Mouse (Mus musculus) forebrain, embryonic 15.5 days (tissue): ENCODE results near the gene Mcu. TPM values are rescaled to one million over a fixed set of nuclear protein-coding genes. Genes with fewer than 3 reads are reported as not detected.
A peak's percentile ranks its signal among the peaks of the same experiment; 100 is the strongest.

Experiments used
- ATAC-seq: fragments of 200-750 bp; cut with Nextera tagmentation; replicated peaks from 2 replicates; pipeline ENCODE4 v1.8.0; 2017; ENCODE audit warnings: mild to moderate bottlenecking, moderate TSS enrichment, moderate library complexity
- H3K27ac ChIP-seq: fragments of 300-500 bp; sonication (generic); replicated peaks from 2 replicates; pipeline ENCODE4 v1.5.1; 2015; ENCODE audit warnings: mild to moderate bottlenecking, inconsistent platforms
- H3K27me3 ChIP-seq: fragments of 300-500 bp; sonication (generic); 2 replicates; pipeline ENCODE4 v1.6.1; 2015; ENCODE audit warnings: inconsistent platforms
- H3K36me3 ChIP-seq: fragments of 300-500 bp; sonication (generic); 2 replicates; pipeline ENCODE4 v1.6.1; 2015; ENCODE audit warnings: mild to moderate bottlenecking, inconsistent platforms
- H3K4me1 ChIP-seq: fragments of 300-500 bp; sonication (generic); 2 replicates; pipeline ENCODE4 v1.6.1; 2015; ENCODE audit warnings: inconsistent platforms
- H3K4me2 ChIP-seq: fragments of 300-500 bp; sonication (generic); replicated peaks from 2 replicates; pipeline ENCODE4 v1.6.1; 2015; ENCODE audit warnings: mild to moderate bottlenecking, inconsistent platforms
- H3K4me3 ChIP-seq: fragments of 300-500 bp; sonication (generic); 2 replicates; pipeline ENCODE4 v1.5.1; 2015; ENCODE audit warnings: mild to moderate bottlenecking, inconsistent platforms
- H3K9ac ChIP-seq: fragments of 300-500 bp; sonication (generic); replicated peaks from 2 replicates; pipeline ENCODE4 v1.6.1; 2015; ENCODE audit warnings: mild to moderate bottlenecking, inconsistent platforms
- H3K9me3 ChIP-seq: fragments of 300-500 bp; sonication (generic); 2 replicates; pipeline ENCODE4 v1.6.1; 2016; ENCODE audit warnings: inconsistent platforms
- WGBS: fragments of 180-500 bp; shearing (Covaris S2); methylation state at CpG from one replicate; pipeline ENCODE4 v1.1.7; 2015; ENCODE audit warnings: mixed read lengths; 5-methylcytosine and 5-hydroxymethylcytosine counted together
- polyA plus RNA-seq: library from polyadenylated mRNA; unstranded; fragments of >200 nt; fragmentation: Nextera tagmentation; extraction: Ambion mirVana; gene quantifications from 2 replicates; pipeline ENCODE4 v1.2.1, GENCODE M21; 2015

Mcu gene
- polyA plus RNA-seq, 1 experiment from 2014 or later = 22.8 TPM

- ATAC-seq = no peak
- no peaks in the 10 kb centered on the region for H3K9me3 ChIP-seq
- H3K4me1 ChIP-seq = peaks cover 6% of the 10 kb centered on the region
- H3K4me3 ChIP-seq = no peak overlapping the region
- no peaks in the 10 kb centered on the region for H3K36me3 ChIP-seq
- H3K4me2 ChIP-seq = no peak overlapping the region
- no peak overlapping the region for H3K27ac ChIP-seq
- no peaks in the 10 kb centered on the region for H3K27me3 ChIP-seq
- H3K9ac ChIP-seq = no peak overlapping the region
- 91% methylated on average over 9 of the region's 9 CpGs for WGBS
Observed at GRCm38 (mm10) chr10:59501761-59502160, 114.7 kb downstream of the Mcu start.

DNA sequence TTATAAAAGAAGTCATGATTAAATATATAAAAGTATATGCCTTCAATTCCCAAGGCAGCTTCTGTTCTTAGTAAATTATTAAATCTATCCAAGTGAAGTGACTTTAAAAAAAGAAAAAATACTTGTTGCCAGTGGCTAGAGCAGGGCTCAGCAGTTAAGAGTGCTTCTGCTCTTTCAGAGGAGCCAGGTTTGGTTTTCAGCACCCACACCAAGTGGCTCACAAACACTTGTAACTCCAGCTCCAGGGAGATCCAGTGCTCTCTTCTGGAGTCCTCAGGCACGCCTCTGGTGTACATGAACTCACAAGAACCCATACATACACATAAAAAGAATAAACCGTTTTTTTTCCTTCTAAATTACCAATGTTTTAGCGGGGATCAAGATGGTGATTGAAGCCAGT, 116.3 kb downstream of the Mcu start:
- Histone ChIP-seq H3K4me3 (no peak overlapping the region), H3K4me2 (no peak overlapping the region), H3K27me3 (no peaks in the 10 kb centered on the region), H3K9ac (no peak overlapping the region), H3K27ac (no peak overlapping the region), H3K36me3 (no peaks in the 10 kb centered on the region), H3K9me3 (no peaks in the 10 kb centered on the region), H3K4me1 (peaks cover 6% of the 10 kb centered on the region)
- WGBS = 89% methylated on average over 3 of the region's 3 CpGs
- ATAC-seq = no peak

DNA sequence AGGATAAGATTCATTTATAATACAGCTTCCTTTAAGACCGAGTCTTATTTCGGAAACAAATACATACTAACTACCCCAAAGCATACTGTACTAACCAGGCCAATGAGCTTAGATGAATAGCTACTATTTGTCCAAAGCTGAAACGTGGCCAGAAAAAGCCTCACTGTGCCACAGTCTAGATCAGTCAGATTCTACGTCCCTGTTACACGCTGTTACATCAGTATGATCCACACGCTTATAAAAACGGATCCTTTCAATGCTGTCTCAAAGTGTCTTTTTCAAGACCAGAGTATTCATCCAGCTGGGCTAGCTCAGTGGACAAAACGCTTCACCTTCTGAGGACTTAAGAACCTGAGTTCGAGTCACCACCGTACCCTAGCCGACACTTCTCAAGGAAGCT, 119.5 kb downstream of the Mcu start:
- no peaks in the 10 kb centered on the region for H3K27me3 ChIP-seq
- H3K4me1 ChIP-seq = no peaks in the 10 kb centered on the region
- H3K27ac ChIP-seq = no peak overlapping the region
- H3K9ac ChIP-seq = no peak overlapping the region
- no peaks in the 10 kb centered on the region for H3K36me3 ChIP-seq
- 92% methylated on average over 11 of the region's 11 CpGs for WGBS
- no peak for ATAC-seq
- H3K4me2 ChIP-seq = no peak overlapping the region
- H3K4me3 ChIP-seq = no peak overlapping the region
- no peaks in the 10 kb centered on the region for H3K9me3 ChIP-seq

GRCm38 (mm10) chr10:59494917-59495316, 121.6 kb downstream of the Mcu start:
- H3K4me1 ChIP-seq = no peaks in the 10 kb centered on the region
- H3K4me3 ChIP-seq = no peak overlapping the region
- no peak overlapping the region for H3K4me2 ChIP-seq
- no peaks in the 10 kb centered on the region for H3K27me3 ChIP-seq
- H3K36me3 ChIP-seq = no peaks in the 10 kb centered on the region
- no peak for ATAC-seq
- 90% methylated on average over 8 of the region's 8 CpGs for WGBS
- H3K27ac ChIP-seq = no peak overlapping the region
- no peaks in the 10 kb centered on the region; the same call in 1 of the 2 replicates for H3K9me3 ChIP-seq
- no peak overlapping the region for H3K9ac ChIP-seq

DNA sequence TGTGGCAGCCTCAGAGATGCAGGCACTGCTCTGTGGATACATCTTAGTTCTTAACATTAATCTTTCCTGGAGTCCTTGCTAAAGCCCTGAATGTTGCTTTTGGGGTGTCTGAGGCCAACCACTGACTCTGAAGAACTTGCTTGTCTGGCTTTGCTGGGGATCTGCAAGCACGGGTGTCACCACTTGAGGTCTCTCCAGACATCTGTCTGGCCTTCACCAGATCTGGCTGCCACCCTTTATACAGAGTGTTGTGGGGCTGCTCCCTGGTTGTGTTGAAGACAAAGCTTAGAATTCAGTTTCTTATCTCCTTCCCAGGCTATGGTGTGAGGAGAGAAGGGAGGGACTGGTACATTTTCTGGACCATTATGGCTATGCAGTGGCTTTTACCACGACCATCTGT, 122.4 kb downstream of the Mcu start:
- no peaks in the 10 kb centered on the region; the same call in 1 of the 2 replicates for H3K9me3 ChIP-seq
- no peak overlapping the region for H3K4me2 ChIP-seq
- WGBS = 73% methylated on average over 2 of the region's 2 CpGs
- no peaks in the 10 kb centered on the region for H3K36me3 ChIP-seq
- H3K9ac ChIP-seq = no peak overlapping the region
- H3K4me3 ChIP-seq = no peak overlapping the region
- no peak for ATAC-seq
- no peak overlapping the region for H3K27ac ChIP-seq
- no peaks in the 10 kb centered on the region for H3K4me1 ChIP-seq
- H3K27me3 ChIP-seq = no peaks in the 10 kb centered on the region

DNA sequence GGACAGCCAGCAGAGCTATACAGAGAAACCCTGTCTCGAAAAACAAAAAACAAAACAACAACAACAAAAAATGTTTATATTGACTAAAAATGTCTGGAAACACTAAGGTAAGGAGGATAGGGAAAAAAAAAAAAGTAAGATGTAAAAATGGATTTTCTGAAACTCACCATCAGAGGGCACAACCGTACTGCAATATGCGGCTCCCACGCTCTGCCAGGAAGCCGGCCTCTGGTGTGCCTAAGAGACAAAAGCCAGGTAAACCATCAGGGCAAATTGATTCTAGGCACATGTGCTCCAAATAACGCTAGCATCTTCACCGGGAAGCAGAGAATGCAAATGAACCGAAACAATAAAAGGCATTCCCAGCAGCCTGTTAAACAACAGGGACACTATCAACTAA, 125.6 kb downstream of the Mcu start:
- H3K27ac ChIP-seq = no peak overlapping the region
- no peaks in the 10 kb centered on the region for H3K4me1 ChIP-seq
- WGBS = 82% methylated on average over 8 of the region's 8 CpGs
- ATAC-seq = no peak
- H3K9ac ChIP-seq = no peak overlapping the region
- H3K9me3 ChIP-seq = no peaks in the 10 kb centered on the region; the same call in 1 of the 2 replicates
- H3K27me3 ChIP-seq = no peaks in the 10 kb centered on the region
- no peaks in the 10 kb centered on the region for H3K36me3 ChIP-seq
- H3K4me3 ChIP-seq = no peak overlapping the region
- no peak overlapping the region for H3K4me2 ChIP-seq

DNA sequence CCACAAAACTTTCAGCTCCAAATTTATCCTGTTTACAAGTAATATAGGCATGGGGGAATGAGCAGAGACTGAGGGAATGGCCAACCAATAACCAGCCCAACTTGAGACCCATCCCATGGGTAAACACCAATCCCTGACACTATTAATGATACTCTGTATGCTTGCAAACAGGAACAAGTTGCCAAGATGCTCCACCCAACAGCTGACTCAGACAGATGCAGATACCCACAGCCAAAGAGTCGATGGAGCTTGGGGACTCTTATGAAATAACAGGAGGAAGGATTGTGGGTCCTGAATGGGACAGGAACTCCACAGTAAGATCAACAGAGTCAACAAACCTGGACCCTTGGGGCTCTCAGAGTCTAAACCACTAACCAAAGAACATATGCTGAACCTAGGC, 127.1 kb downstream of the Mcu start:
- no peak overlapping the region for H3K27ac ChIP-seq
- H3K4me3 ChIP-seq = no peak overlapping the region
- WGBS = 90% methylated on average over 1 of the region's 1 CpGs
- no peak overlapping the region for H3K9ac ChIP-seq
- no peaks in the 10 kb centered on the region; the same call in 1 of the 2 replicates for H3K9me3 ChIP-seq
- H3K4me2 ChIP-seq = no peak overlapping the region
- no peaks in the 10 kb centered on the region for H3K4me1 ChIP-seq
- H3K36me3 ChIP-seq = no peaks in the 10 kb centered on the region
- no peaks in the 10 kb centered on the region for H3K27me3 ChIP-seq
- ATAC-seq = no peak

DNA sequence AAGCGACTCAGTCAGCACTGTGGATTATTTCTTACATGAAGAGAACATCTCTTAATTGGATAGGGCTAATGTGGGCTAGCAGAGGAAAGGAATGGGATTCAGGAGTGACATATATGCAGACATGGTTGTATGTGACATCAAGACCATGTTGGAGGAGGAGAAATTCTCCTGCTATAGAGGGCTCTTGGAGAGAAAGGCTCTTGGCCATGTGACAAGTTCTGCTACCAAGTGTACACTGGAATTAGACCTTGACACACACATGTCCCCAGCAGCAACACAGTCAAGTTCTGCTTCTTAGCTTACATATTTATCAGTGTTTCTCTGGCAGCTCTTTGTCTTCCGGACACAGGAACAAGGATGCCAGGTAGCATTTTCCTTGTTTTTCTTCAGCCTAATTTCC, 129.1 kb downstream of the Mcu start:
- 90% methylated on average over 2 of the region's 2 CpGs for WGBS

GRCm38 (mm10) chr10:59484318-59484717, 132.2 kb downstream of the Mcu start:
- Histone ChIP-seq H3K36me3 (no peaks in the 10 kb centered on the region), H3K27ac (no peak overlapping the region), H3K9me3 (no peaks in the 10 kb centered on the region), H3K4me3 (no peak overlapping the region), H3K4me2 (no peak overlapping the region), H3K27me3 (no peaks in the 10 kb centered on the region), H3K4me1 (no peaks in the 10 kb centered on the region), H3K9ac (no peak overlapping the region)
- no peak for ATAC-seq
- WGBS = 91% methylated on average over 6 of the region's 6 CpGs

More for the DNA sequence above, 129.1 kb downstream of the Mcu start:
- Histone ChIP-seq H3K27me3 (no peaks in the 10 kb centered on the region), H3K9me3 (no peaks in the 10 kb centered on the region; the same call in 1 of the 2 replicates), H3K36me3 (no peaks in the 10 kb centered on the region), H3K9ac (no peak overlapping the region), H3K4me1 (no peaks in the 10 kb centered on the region), H3K4me2 (no peak overlapping the region), H3K27ac (no peak overlapping the region), H3K4me3 (no peak overlapping the region)
- ATAC-seq = no peak

GRCm38 (mm10) chr10:59481381-59481780, 135.1 kb downstream of the Mcu start:
- H3K4me1 ChIP-seq = no peaks in the 10 kb centered on the region
- no peaks in the 10 kb centered on the region for H3K27me3 ChIP-seq
- 94% methylated on average over 5 of the region's 5 CpGs for WGBS
- ATAC-seq = no peak
- no peak overlapping the region for H3K4me2 ChIP-seq
- H3K4me3 ChIP-seq = no peak overlapping the region
- no peak overlapping the region for H3K9ac ChIP-seq
- no peaks in the 10 kb centered on the region for H3K36me3 ChIP-seq
- no peak overlapping the region for H3K27ac ChIP-seq
- no peaks in the 10 kb centered on the region for H3K9me3 ChIP-seq

- 0 out of 2 replicates have a peak, but pooled peaks have one; percentile 35 for ATAC-seq
- no peak overlapping the region for H3K4me2 ChIP-seq
- no peak overlapping the region for H3K9ac ChIP-seq
- H3K27me3 ChIP-seq = no peaks in the 10 kb centered on the region
- 58% methylated on average over 5 of the region's 5 CpGs for WGBS
- 0 out of 2 replicates have a peak overlapping the region, but pooled peaks have one; percentile 1 for H3K27ac ChIP-seq
- no peaks in the 10 kb centered on the region for H3K36me3 ChIP-seq
- no peaks in the 10 kb centered on the region for H3K9me3 ChIP-seq
- no peak overlapping the region for H3K4me3 ChIP-seq
- peaks cover 2% of the 10 kb centered on the region; the same call in 1 of the 2 replicates for H3K4me1 ChIP-seq
Observed at GRCm38 (mm10) chr10:59470451-59470850, 146.0 kb downstream of the Mcu start.

GRCm38 (mm10) chr10:59467297-59467696, 149.2 kb downstream of the Mcu start:
- Histone ChIP-seq H3K9ac (no peak overlapping the region), H3K27ac (no peak overlapping the region), H3K27me3 (no peaks in the 10 kb centered on the region), H3K36me3 (no peaks in the 10 kb centered on the region), H3K4me2 (no peak overlapping the region), H3K9me3 (no peaks in the 10 kb centered on the region), H3K4me1 (peaks cover 3% of the 10 kb centered on the region; the same call in 1 of the 2 replicates), H3K4me3 (no peak overlapping the region)
- ATAC-seq = no peak
- 91% methylated on average over 12 of the region's 12 CpGs for WGBS

- no peak overlapping the region for H3K4me3 ChIP-seq
- no peak overlapping the region for H3K27ac ChIP-seq
- H3K4me1 ChIP-seq = peaks cover 7% of the 10 kb centered on the region; the same call in 1 of the 2 replicates
- H3K4me2 ChIP-seq = no peak overlapping the region
- H3K9ac ChIP-seq = no peak overlapping the region
- no peaks in the 10 kb centered on the region for H3K36me3 ChIP-seq
- 87% methylated on average over 4 of the region's 4 CpGs for WGBS
- H3K9me3 ChIP-seq = no peaks in the 10 kb centered on the region
- no peaks in the 10 kb centered on the region for H3K27me3 ChIP-seq
- ATAC-seq = no peak
Observed at GRCm38 (mm10) chr10:59466626-59467025, 149.9 kb downstream of the Mcu start.
